Mouse (Mus musculus) intestine, postnatal 0 days (tissue): ENCODE measurements around the gene Ptprb. TPM values are rescaled to one million over a fixed set of nuclear protein-coding genes. Genes with fewer than 3 reads are reported as not detected.

Experiments
- ATAC-seq: fragments of 200-750 bp; cut with Nextera tagmentation; 2 replicates; pipeline ENCODE4 v1.8.0; 2017; ENCODE audit warnings: mild to moderate bottlenecking, moderate TSS enrichment, moderate library complexity
- H3K27ac ChIP-seq: fragments of 300-500 bp; sonication (generic); 2 replicates; pipeline ENCODE4 v1.5.1; 2014; ENCODE audit warnings: mild to moderate bottlenecking, low read depth, low read length, moderate library complexity
- H3K27me3 ChIP-seq: fragments of 300-500 bp; sonication (generic); replicated peaks from 2 replicates; pipeline ENCODE4 v1.6.1; 2014; ENCODE audit warnings: low read length, mixed read lengths; ENCODE audit not compliant: control insufficient read depth, insufficient read depth
- H3K36me3 ChIP-seq: fragments of 300-500 bp; sonication (generic); 2 replicates; pipeline ENCODE4 v1.6.1; 2014; ENCODE audit warnings: mild to moderate bottlenecking, moderate library complexity; ENCODE audit not compliant: control insufficient read depth, insufficient read depth
- H3K4me1 ChIP-seq: fragments of 300-500 bp; sonication (generic); replicated peaks from 2 replicates; pipeline ENCODE4 v1.6.1; 2014; ENCODE audit warnings: antibody characterized with exemption, low read length, mixed read lengths; ENCODE audit not compliant: control insufficient read depth, insufficient read depth
- H3K4me2 ChIP-seq: fragments of 300-500 bp; sonication (generic); replicated peaks from 2 replicates; pipeline ENCODE4 v1.6.1; 2014; ENCODE audit warnings: low read depth, mild to moderate bottlenecking, moderate library complexity
- H3K4me3 ChIP-seq: fragments of 300-500 bp; sonication (generic); 2 replicates; pipeline ENCODE4 v1.5.1; 2014; ENCODE audit warnings: low read depth, low read length
- H3K9ac ChIP-seq: fragments of 300-500 bp; sonication (generic); 2 replicates; pipeline ENCODE4 v1.6.1; 2014; ENCODE audit warnings: mild to moderate bottlenecking, low read depth, low read length
- H3K9me3 ChIP-seq: fragments of 300-500 bp; sonication (generic); 2 replicates; pipeline ENCODE4 v1.6.1; 2016; ENCODE audit warnings: mixed run types; ENCODE audit not compliant: control insufficient read depth
- CTCF ChIP-seq: sonication (generic); IDR thresholded peaks from 2 replicates; pipeline ENCODE4 v1.5.1; 2016; ENCODE audit warnings: low read depth, mild to moderate bottlenecking, control low read depth, antibody characterized with exemption, moderate library complexity
- WGBS: fragments of 180-500 bp; shearing (Covaris S2); extraction: QIAGEN DNeasy Blood & Tissue Kit; methylation state at CpG from one replicate; pipeline ENCODE4 v1.1.7; 2014; 5-methylcytosine and 5-hydroxymethylcytosine counted together
- polyA plus RNA-seq: library from polyadenylated mRNA; unstranded; fragments of >200 nt; fragmentation: Nextera tagmentation; extraction: Ambion mirVana; gene quantifications from 2 replicates; pipeline ENCODE4 v1.2.1, GENCODE M21; 2015

Ptprb gene
- polyA plus RNA-seq, 1 experiment from 2014 or later: 3.2 TPM

- Histone ChIP-seq H3K9me3 (no peaks in the 10 kb centered on the region), H3K4me3 (no peak overlapping the region), H3K36me3 (no peaks in the 10 kb centered on the region), H3K9ac (no peak overlapping the region), H3K27me3 (no peaks in the 10 kb centered on the region), H3K4me2 (no peak overlapping the region), H3K4me1 (no peaks in the 10 kb centered on the region), H3K27ac (no peak overlapping the region)
- 79% methylated on average over 9 of the region's 9 CpGs for WGBS
- ATAC-seq: no peak
- no peak for TF ChIP-seq CTCF
Observed at GRCm38 (mm10) chr10:116393790-116394475, 118.6 kb downstream of the Ptprb start.

GRCm38 (mm10) chr10:116394585-116394984, 119.3 kb downstream of the Ptprb start:
- no peak for ATAC-seq
- Histone ChIP-seq H3K4me3 (no peak overlapping the region), H3K9me3 (no peaks in the 10 kb centered on the region), H3K9ac (no peak overlapping the region), H3K36me3 (no peaks in the 10 kb centered on the region), H3K4me1 (no peaks in the 10 kb centered on the region), H3K27me3 (no peaks in the 10 kb centered on the region), H3K4me2 (no peak overlapping the region), H3K27ac (no peak overlapping the region)
- no peak for TF ChIP-seq CTCF
- WGBS: 31% methylated on average over 4 of the region's 4 CpGs

GRCm38 (mm10) chr10:116396279-116396678, 121.0 kb downstream of the Ptprb start:
- no peak for ATAC-seq
- H3K4me3 ChIP-seq: no peak overlapping the region
- H3K36me3 ChIP-seq: no peaks in the 10 kb centered on the region
- H3K27me3 ChIP-seq: no peaks in the 10 kb centered on the region
- H3K4me2 ChIP-seq: no peak overlapping the region
- H3K4me1 ChIP-seq: no peaks in the 10 kb centered on the region
- WGBS: 68% methylated on average over 5 of the region's 5 CpGs
- no peak for TF ChIP-seq CTCF
- H3K9ac ChIP-seq: no peak overlapping the region
- no peaks in the 10 kb centered on the region for H3K9me3 ChIP-seq
- H3K27ac ChIP-seq: no peak overlapping the region

GRCm38 (mm10) chr10:116396966-116397365, 121.6 kb downstream of the Ptprb start:
- H3K36me3 ChIP-seq: no peaks in the 10 kb centered on the region
- H3K9me3 ChIP-seq: no peaks in the 10 kb centered on the region
- WGBS: 87% methylated on average over 13 of the region's 13 CpGs
- H3K27me3 ChIP-seq: no peaks in the 10 kb centered on the region
- H3K4me3 ChIP-seq: no peak overlapping the region
- no peak overlapping the region for H3K9ac ChIP-seq
- no peak overlapping the region for H3K4me2 ChIP-seq
- H3K4me1 ChIP-seq: no peaks in the 10 kb centered on the region
- H3K27ac ChIP-seq: no peak overlapping the region
- no peak for ATAC-seq
- no peak for TF ChIP-seq CTCF

- no peak for ATAC-seq
Observed at GRCm38 (mm10) chr10:116397573-116397972, 122.2 kb downstream of the Ptprb start.

GRCm38 (mm10) chr10:116397973-116398372, 122.7 kb downstream of the Ptprb start:
- Histone ChIP-seq H3K27me3 (no peaks in the 10 kb centered on the region), H3K4me2 (no peak overlapping the region), H3K27ac (no peak overlapping the region), H3K36me3 (no peaks in the 10 kb centered on the region), H3K9ac (no peak overlapping the region), H3K4me1 (no peaks in the 10 kb centered on the region), H3K9me3 (no peaks in the 10 kb centered on the region), H3K4me3 (no peak overlapping the region)
- no peak for TF ChIP-seq CTCF
- WGBS: 52% methylated on average over 12 of the region's 12 CpGs
- ATAC-seq: no peak

More at GRCm38 (mm10) chr10:116397573-116397972, 122.2 kb downstream of the Ptprb start:
- no peaks in the 10 kb centered on the region for H3K4me1 ChIP-seq
- no peak overlapping the region for H3K4me2 ChIP-seq
- TF ChIP-seq CTCF: no peak
- H3K36me3 ChIP-seq: no peaks in the 10 kb centered on the region
- no peak overlapping the region for H3K4me3 ChIP-seq
- no peaks in the 10 kb centered on the region for H3K9me3 ChIP-seq
- WGBS: 32% methylated on average over 14 of the region's 14 CpGs
- no peak overlapping the region for H3K27ac ChIP-seq
- H3K27me3 ChIP-seq: no peaks in the 10 kb centered on the region
- H3K9ac ChIP-seq: no peak overlapping the region
